Mouse (Mus musculus): Measurements from ENCODE around the gene Ankrd63.

GRCm38 (mm10) chr2:118677817-118678216, 25.9 kb downstream of the Ankrd63 start:
- TF ChIP-seq CTCF (IDR thresholded peaks at IDR 0.05; ENCODE audit: control insufficient read depth, insufficient read depth, insufficient replicate concordance, low read depth, low read length) (no peak), POLR2A (IDR thresholded peaks at IDR 0.05; ENCODE audit: control insufficient read depth, low read depth, low read length) (no peak)

Data from testis, adult 2 months (tissue).